Mouse (Mus musculus): ENCODE results near the gene Mmp17.

Mmp17 gene

DNA sequence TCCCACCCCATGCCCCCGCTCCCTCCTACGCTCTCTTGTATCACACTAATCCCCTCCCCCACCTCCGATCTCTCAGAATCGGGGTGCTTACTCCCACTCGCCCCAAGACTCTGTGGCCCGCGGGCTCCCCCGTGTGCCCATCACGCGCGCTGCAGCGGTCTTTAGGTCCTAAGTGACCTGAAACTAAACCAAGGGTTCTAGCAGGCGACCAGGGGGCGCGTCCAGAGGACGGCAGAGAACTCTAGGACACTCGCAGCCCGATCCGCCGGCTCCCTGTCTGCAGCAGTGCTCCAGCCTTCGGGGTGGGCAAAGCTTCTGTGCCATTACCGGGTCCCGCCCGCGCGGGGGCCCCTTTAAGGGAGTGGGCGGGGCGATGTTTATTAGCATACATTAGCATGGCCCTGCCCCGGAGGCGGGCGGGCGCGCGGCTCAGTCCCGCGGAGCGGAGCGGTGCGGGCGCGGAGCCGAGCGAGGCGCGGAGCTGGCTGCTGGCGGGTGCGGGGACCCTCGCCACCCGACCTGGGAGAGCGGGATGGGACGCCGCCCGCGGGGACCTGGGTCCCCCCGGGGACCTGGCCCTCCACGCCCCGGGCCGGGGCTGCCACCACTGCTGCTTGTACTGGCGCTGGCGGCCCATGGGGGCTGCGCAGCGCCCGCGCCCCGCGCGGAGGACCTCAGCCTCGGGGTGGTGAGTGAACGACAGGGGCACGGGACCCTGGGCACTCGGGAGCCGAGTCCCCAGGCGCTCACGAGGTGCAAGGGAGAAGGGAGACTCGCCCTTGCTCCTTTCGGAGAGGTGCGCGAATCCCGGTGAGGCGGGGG lies at the start of gene Mmp17:
TSS of gene Mmp17 (plus strand) at position 409 of the 822 bp plus-strand sequence.
- peak; percentile 91 for DNase-seq

DNA sequence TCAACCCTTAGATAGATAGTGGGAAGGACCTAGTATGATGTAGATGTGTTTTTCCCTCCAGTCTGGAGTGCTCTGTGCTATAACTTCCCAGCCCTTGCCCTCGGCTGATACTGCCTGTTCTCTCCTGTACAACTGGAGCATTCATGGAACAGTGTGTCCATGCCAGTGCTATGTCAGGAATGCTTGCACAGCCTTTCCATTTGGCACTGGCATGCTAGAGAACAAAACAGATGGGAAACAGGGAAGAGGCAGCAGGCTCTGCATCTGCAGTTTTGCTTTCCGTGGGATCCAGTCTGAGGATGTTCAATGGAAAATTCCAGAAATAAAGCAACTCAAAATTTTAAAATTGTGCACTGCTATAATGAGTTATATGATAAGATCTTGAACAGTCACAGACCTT lies 49.5 kb upstream of the Mmp17 start:
- DNase-seq, result peak; percentile 51

GRCm38 (mm10) chr5:129535021-129535420 lies 48.9 kb upstream of the Mmp17 start:
- peak; percentile 66 for DNase-seq

DNA sequence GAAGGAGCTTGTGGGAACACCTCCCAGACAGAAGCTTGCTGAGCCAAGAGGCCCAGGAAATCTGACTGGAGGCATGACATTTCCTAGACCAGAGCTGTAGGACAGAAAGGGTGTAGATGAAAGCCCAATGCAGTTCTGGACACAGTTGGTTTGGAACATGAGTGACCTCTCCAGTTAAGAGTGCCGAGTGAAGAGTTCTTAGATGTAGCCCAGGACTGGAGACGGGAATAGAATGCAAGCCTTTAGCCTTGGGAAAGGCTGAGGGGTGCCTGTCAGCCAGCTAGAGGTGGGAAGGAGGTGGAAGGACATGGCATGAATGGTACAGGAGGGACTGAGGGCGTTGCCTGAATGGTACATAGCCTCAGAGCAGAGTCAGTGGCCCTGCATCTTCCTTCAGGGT lies 48.5 kb upstream of the Mmp17 start:
- DNase-seq, result no peak

- no peak for DNase-seq
Observed at GRCm38 (mm10) chr5:129538826-129539225, 45.1 kb upstream of the Mmp17 start.

- no peak for DNase-seq
Observed at GRCm38 (mm10) chr5:129542236-129542635, 41.7 kb upstream of the Mmp17 start.

DNA sequence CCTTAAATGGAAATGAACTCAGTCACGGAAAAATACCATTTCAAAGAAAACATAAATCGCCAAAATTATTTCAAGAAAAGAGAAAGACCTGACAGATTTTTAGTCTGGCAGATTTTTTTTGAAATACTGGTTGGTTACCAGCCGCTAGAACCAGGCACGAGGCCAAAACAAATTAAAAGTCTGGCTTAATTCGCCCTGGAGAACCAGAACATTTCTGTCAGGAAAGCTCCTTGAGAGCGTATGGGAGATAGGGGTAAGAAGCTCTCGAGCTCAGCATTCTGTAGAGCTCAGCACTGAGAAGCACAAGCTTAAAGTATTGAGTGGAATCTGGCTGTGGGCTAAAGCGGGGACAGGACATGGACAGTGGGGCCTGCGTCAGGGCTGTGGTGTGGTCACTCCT lies 38.2 kb upstream of the Mmp17 start:
- DNase-seq, result no peak

DNA sequence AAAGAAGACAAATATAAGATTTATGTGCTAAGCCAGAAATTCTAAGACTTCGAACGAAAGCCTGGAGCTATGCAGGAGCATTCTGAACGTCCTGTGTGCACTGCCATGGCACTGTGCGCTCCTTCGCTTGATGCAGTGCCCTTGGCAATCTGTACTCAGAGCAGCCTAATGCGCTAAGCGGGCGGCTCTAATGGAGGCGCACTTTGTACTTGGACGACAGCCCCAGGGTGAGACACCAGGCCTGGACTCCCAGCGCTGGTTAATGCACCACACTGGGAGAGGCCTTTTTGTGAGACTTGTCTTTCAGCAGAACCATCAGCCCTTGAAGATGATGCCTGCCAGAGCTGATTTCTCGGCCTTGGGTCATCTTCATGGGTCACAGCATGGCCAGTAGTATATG lies 34.3 kb upstream of the Mmp17 start:
- peak; percentile 90 for DNase-seq

DNA sequence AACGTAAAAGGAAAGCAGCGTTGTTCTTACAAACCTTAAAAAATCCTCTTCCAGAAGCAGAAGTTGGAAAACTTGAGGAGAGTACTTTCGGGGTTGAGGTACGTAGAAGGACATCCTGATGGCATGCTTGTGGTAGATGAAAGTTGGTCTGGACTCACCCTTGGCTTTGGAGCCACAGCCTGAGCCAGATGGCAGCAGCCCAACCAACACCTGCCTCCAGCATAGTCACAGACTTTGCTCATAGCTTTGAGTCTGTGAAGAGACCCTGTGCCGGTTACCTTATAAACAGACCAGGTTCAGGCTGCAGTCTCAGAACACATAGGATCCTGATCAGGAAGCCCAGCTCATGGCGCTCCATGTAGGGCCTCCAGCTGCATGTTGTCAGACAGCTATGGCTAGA lies 33.2 kb upstream of the Mmp17 start:
- DNase-seq, result peak; percentile 83

- peak; percentile 77 for DNase-seq
Observed at GRCm38 (mm10) chr5:129551991-129552390, 32.0 kb upstream of the Mmp17 start.

DNA sequence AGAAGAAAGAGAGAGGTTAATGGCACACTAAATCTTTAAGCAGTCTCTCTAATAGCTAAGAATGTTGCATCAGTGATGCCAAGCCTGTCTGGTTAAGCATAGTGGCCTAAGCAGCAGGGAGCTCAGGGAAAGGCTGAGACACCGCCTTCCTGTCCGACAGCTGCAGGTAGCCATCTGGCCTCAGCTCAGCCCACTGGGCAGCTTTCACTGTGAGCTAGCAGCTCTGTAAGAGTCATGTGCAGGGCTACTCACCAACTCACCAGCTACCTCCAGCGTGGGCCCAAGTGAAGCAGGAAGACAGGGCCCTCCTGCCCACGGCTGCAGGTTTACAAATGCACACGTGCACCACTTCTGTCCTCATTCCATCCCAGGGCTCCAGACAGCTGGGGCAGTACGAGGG lies 30.3 kb upstream of the Mmp17 start:
- DNase-seq, result no peak

- DNase-seq, result no peak
Observed at GRCm38 (mm10) chr5:129558591-129558990, 25.4 kb upstream of the Mmp17 start.

- no peak for DNase-seq
Observed at GRCm38 (mm10) chr5:129559283-129559682, 24.7 kb upstream of the Mmp17 start.

DNA sequence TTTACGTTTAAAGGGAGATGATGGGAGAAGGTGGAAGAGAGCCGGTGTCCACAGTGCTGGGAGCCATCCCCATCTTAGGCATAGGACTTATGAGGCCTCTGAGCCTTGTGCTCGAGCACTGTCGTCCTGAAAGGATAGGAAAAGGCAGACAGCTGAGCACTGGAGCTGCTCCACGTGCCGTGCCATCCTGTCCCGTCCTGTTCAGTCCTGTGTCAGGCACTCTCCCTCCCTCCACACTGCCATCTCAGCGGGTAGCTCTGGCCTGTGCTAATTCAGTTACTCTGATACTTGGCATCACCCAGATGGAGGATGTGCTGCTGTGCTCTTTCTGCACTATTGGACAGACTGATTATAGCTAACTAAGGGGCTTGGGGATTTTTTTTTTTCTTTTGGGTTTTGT lies 21.6 kb upstream of the Mmp17 start:
- no peak for DNase-seq

GRCm38 (mm10) chr5:129568596-129568995 lies 15.4 kb upstream of the Mmp17 start:
- DNase-seq, result no peak

DNA sequence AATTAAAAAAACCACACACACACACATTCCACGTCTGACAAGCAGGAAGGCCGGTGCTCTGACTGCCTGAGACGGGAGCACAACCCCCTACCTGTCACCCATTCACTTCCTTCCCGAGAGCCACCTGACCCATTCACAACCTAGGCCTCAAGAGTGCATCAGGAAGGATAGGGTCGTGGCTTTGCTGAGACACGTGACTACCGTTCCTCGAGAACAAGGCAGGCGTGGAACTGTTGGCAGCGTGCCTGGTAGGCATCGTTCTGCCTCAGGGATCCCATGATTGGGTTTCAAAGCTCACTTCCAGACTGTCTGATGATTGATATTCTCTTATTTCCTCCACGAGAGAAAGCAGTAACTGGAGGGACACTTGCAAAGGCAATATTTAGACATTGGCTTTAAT lies 5.8 kb upstream of the Mmp17 start:
- peak; percentile 84 for DNase-seq

- DNase-seq, result no peak
Observed at GRCm38 (mm10) chr5:129580046-129580445, 3.9 kb upstream of the Mmp17 start.

- DNase-seq, result no peak
Observed at GRCm38 (mm10) chr5:129580572-129580971, 3.4 kb upstream of the Mmp17 start.

DNA sequence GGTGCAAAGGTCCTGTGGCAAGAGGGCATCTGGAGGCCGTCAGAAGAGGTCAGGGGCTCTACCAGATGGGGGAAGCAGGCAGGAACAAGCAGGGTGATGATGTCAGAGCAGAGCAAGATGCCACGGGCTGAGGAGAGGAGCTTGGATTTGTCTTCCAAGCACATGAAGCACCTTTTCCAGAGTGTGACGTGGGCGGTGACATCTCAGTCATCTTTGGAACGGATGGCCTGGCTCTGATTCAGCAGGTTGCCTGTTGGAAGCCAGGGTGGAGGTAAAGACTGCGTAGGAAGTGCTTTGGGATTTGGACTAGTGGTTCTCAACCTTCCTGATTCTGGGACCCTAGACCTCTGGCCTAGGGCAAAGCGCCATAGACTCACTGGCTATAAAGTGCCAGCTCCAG lies 3.0 kb upstream of the Mmp17 start:
- DNase-seq, result no peak

GRCm38 (mm10) chr5:129583331-129583730 lies 638 bp upstream of the Mmp17 start:
- DNase-seq, result no peak

GRCm38 (mm10) chr5:129584583-129585541 lies 893 bp downstream of the Mmp17 start:
- DNase-seq, result no peak

DNA sequence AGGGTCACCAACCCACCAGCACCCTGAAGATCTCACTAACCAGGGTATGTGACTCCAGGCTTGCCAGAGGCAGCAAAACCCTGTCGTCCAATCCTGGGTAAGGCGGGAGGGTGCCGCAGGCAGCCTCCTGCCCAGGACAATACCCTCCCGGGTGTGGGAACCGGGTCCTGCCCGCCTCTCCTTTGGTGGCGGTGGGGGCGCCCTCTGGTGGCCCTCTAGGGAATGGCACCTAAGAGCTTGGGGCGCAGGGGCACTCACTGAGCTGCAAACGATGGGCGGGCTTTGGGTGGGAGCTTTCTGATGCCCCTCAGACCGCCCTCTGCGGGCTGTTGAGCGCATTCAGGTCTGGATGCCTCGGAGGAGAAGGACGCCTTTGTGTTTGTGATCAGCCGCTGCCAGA lies 2.0 kb downstream of the Mmp17 start:
- DNase-seq, result peak; percentile 83

DNA sequence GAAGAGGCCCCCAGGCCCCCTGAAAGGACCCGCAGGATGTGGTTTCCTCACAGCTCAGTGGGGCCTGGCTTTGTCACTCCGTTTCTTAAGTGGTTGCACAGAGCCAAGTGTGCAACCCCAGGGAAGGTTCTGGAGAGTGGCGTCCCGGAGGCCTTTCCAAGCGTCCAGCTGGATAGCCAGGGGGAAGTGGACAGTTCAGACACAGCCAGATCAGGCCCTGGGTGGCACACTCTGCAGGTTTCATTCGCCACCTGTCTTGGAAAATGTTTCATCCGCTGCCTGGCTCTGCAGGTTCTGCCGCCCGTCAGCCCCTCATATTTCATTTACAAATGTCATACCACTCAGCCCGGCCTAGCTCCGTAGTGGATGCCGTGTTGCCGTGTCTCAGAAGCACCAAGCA lies 2.5 kb downstream of the Mmp17 start:
- no peak for DNase-seq

GRCm38 (mm10) chr5:129590915-129591314 lies 6.9 kb downstream of the Mmp17 start:
- no peak for DNase-seq

All from kidney, adult 9 months (tissue).